ENCODE assay signal across 8 mouse cellular contexts in genomic region chr12:112674132-112675011, GRCm38 (mm10). TPM values are rescaled to one million over a fixed set of nuclear protein-coding genes. Genes with fewer than 3 reads are reported as not detected.
DNase-seq lines count a peak whose midpoint lies in the region; ATAC-seq and TF ChIP-seq lines count a peak whose summit lies in the region.

Gene Akt1, minus strand, starts transcription at chr12:112674884.

- peak; percentile 61 for ATAC-seq in intestine, embryonic 14.5 days (replicated peaks; ENCODE audit: low FRiP score, low TSS enrichment, low read depth)
- peak; percentile 8; the same call in 1 of the 2 replicates for ATAC-seq in limb, embryonic 12.5 days (ENCODE audit: insufficient number of reproducible peaks, insufficient read depth, low FRiP score, low TSS enrichment, low read depth)
- peak; percentile 1; the same call in 1 of the 2 replicates for ATAC-seq in midbrain, embryonic 12.5 days (ENCODE audit: low FRiP score, low read depth)
- ATAC-seq in stomach, embryonic 15.5 days (ENCODE audit: insufficient read depth, low FRiP score, low read depth) = peak; percentile 50

- no peaks in the 10 kb centered on the region for H3K9me3 ChIP-seq in intestine, embryonic 14.5 days (ENCODE audit: control insufficient read depth, low read length)
- no peaks in the 10 kb centered on the region for H3K9me3 ChIP-seq in limb, embryonic 12.5 days
- no peaks in the 10 kb centered on the region for H3K9me3 ChIP-seq in midbrain, embryonic 12.5 days
- no peaks in the 10 kb centered on the region for H3K9me3 ChIP-seq in stomach, embryonic 15.5 days

- H3K4me3 ChIP-seq in cortical plate, adult 2 months (ENCODE audit: insufficient read depth, low read length) = peak within 1 kb of the TSS; percentile 45
- peak within 1 kb of the TSS; percentile 96 for H3K4me3 ChIP-seq in intestine, embryonic 14.5 days (ENCODE audit: low read depth, low read length)
- peak within 1 kb of the TSS; percentile 98 for H3K4me3 ChIP-seq in limb, embryonic 12.5 days (replicated peaks)
- peak within 1 kb of the TSS; percentile 98 for H3K4me3 ChIP-seq in midbrain, embryonic 12.5 days
- H3K4me3 ChIP-seq in stomach, embryonic 15.5 days (replicated peaks) = peak within 1 kb of the TSS; percentile 83

- peaks cover 2% of the 10 kb centered on the region; the same call in 1 of the 2 replicates for H3K4me1 ChIP-seq in cortical plate, adult 2 months (ENCODE audit: control insufficient read depth, insufficient read depth, low read length)
- peaks cover 48% of the 10 kb centered on the region for H3K4me1 ChIP-seq in intestine, embryonic 14.5 days (replicated peaks; ENCODE audit: control insufficient read depth, insufficient read depth, low read length)
- H3K4me1 ChIP-seq in limb, embryonic 12.5 days (replicated peaks) = peaks cover 49% of the 10 kb centered on the region
- peaks cover 58% of the 10 kb centered on the region for H3K4me1 ChIP-seq in midbrain, embryonic 12.5 days
- H3K4me1 ChIP-seq in stomach, embryonic 15.5 days = peaks cover 70% of the 10 kb centered on the region

- peak within 1 kb of the TSS; percentile 60 for H3K27ac ChIP-seq in cortical plate, adult 2 months (ENCODE audit: insufficient read depth, low read length)
- H3K27ac ChIP-seq in intestine, embryonic 14.5 days (ENCODE audit: low read depth) = peak within 1 kb of the TSS; percentile 96
- H3K27ac ChIP-seq in limb, embryonic 12.5 days = peak within 1 kb of the TSS; percentile 95
- peak within 1 kb of the TSS; percentile 96 for H3K27ac ChIP-seq in midbrain, embryonic 12.5 days (replicated peaks)
- H3K27ac ChIP-seq in stomach, embryonic 15.5 days = peak within 1 kb of the TSS; percentile 99

- WGBS in intestine, embryonic 14.5 days = under 1% methylated on average over 69 of the region's 70 CpGs
- WGBS in limb, embryonic 12.5 days = under 1% methylated on average over 65 of the region's 70 CpGs
- under 1% methylated on average over 35 of the region's 70 CpGs for WGBS in midbrain, embryonic 12.5 days
- WGBS in stomach, embryonic 15.5 days = under 1% methylated on average over 70 of the region's 70 CpGs

- peak within 1 kb of the TSS; percentile 93 for H3K4me2 ChIP-seq in intestine, embryonic 14.5 days (ENCODE audit: low read length)
- peak within 1 kb of the TSS; percentile 97 for H3K4me2 ChIP-seq in limb, embryonic 12.5 days
- peak within 1 kb of the TSS; percentile 88 for H3K4me2 ChIP-seq in midbrain, embryonic 12.5 days (replicated peaks)
- peak within 1 kb of the TSS; percentile 89 for H3K4me2 ChIP-seq in stomach, embryonic 15.5 days

- TF ChIP-seq CTCF in cortical plate, adult 2 months (IDR thresholded peaks at IDR 0.05; ENCODE audit: extremely low read depth, insufficient read depth, low read length) = no peak

- no peaks in the 10 kb centered on the region; the same call in 1 of the 2 replicates for H3K27me3 ChIP-seq in intestine, embryonic 14.5 days (replicated peaks; ENCODE audit: control insufficient read depth, insufficient read depth, low read length)
- H3K27me3 ChIP-seq in limb, embryonic 12.5 days = peaks cover 24% of the 10 kb centered on the region
- H3K27me3 ChIP-seq in midbrain, embryonic 12.5 days = peaks cover 35% of the 10 kb centered on the region
- H3K27me3 ChIP-seq in stomach, embryonic 15.5 days (replicated peaks) = no peaks in the 10 kb centered on the region

- peaks cover 24% of the 10 kb centered on the region for H3K36me3 ChIP-seq in intestine, embryonic 14.5 days (ENCODE audit: control insufficient read depth, insufficient read depth, low read length)
- H3K36me3 ChIP-seq in limb, embryonic 12.5 days = peaks cover 26% of the 10 kb centered on the region
- peaks cover 21% of the 10 kb centered on the region for H3K36me3 ChIP-seq in midbrain, embryonic 12.5 days
- H3K36me3 ChIP-seq in stomach, embryonic 15.5 days = peaks cover 21% of the 10 kb centered on the region

- H3K9ac ChIP-seq in intestine, embryonic 14.5 days (ENCODE audit: low read length) = peak within 1 kb of the TSS; percentile 97
- H3K9ac ChIP-seq in limb, embryonic 12.5 days (replicated peaks) = peak within 1 kb of the TSS; percentile 98
- peak within 1 kb of the TSS; percentile 100 for H3K9ac ChIP-seq in midbrain, embryonic 12.5 days (replicated peaks)
- peak within 1 kb of the TSS; percentile 90 for H3K9ac ChIP-seq in stomach, embryonic 15.5 days

- TF ChIP-seq POLR2A in cortical plate, adult 2 months (IDR thresholded peaks at IDR 0.05; ENCODE audit: extremely low read depth, insufficient read depth, low read length) = no peak

- peak; percentile 94 for DNase-seq in 416B (ENCODE audit: low read depth)
- DNase-seq in T-cell, adult 2 months (ENCODE audit: low spot score) = peak; percentile 32
- DNase-seq in gastrocnemius, postnatal 4 days (ENCODE audit: low spot score in 2 of 2) = peak in 1 of 2 experiments; percentile 60
- peak; percentile 88 for DNase-seq in intestine, embryonic 14.5 days (ENCODE audit: low spot score)

RNA-seq across cellular contexts. Expression of gene Akt1, which starts in this region (rescaled TPM):
- polyA plus RNA-seq in cortical plate, adult 2 months (2012; rRNA removed) = 168 and 178 TPM in 2 replicates
- 100 to 1,000 TPM; 258 to 259 TPM for total RNA-seq in gastrocnemius, postnatal 4 days (2021)
- 56.2 and 58.8 TPM in 2 replicates for polyA plus RNA-seq in intestine, embryonic 14.5 days (2014; fragmentation: Nextera tagmentation; extraction: Ambion mirVana)
- polyA plus RNA-seq in limb, embryonic 12.5 days (2016; fragmentation: Nextera tagmentation; extraction: Ambion mirVana) = 67.0 and 156 TPM in 2 replicates
- 74.7 and 80.0 TPM in 2 replicates for polyA plus RNA-seq in midbrain, embryonic 12.5 days (2016; fragmentation: Nextera tagmentation; extraction: Ambion mirVana)
- 161 and 170 TPM in 2 replicates for polyA plus RNA-seq in stomach, embryonic 15.5 days (2015; fragmentation: Nextera tagmentation; extraction: Ambion mirVana)

Comparison
In these comparisons a context has a peak if more than half of its experiments do, and no peak if none do; other contexts are left out.
1. H3K4me3 ChIP-seq: peak in every context shown above with its lines; median percentile 98 in limb, embryonic 12.5 days; 98 in midbrain, embryonic 12.5 days; 96 in intestine, embryonic 14.5 days; 83 in stomach, embryonic 15.5 days; 45 in cortical plate, adult 2 months.
2. ATAC-seq: peak in every context shown above with its lines; median percentile 61 in intestine, embryonic 14.5 days; 50 in stomach, embryonic 15.5 days; 8 in limb, embryonic 12.5 days; 1 in midbrain, embryonic 12.5 days.